Mouse (Mus musculus) hindbrain, embryonic 15.5 days (tissue): ENCODE results near the gene Zfp362. TPM values are rescaled to one million over a fixed set of nuclear protein-coding genes. Genes with fewer than 3 reads are reported as not detected.

Source experiments
- ATAC-seq: fragments of 200-750 bp; cut with Nextera tagmentation; 2 replicates; pipeline ENCODE4 v1.8.0; 2017; ENCODE audit warnings: low read depth, moderate number of reproducible peaks, moderate TSS enrichment; ENCODE audit not compliant: low FRiP score
- H3K27ac ChIP-seq: fragments of 300-500 bp; sonication (generic); replicated peaks from 2 replicates; pipeline ENCODE4 v1.5.1; 2015; ENCODE audit warnings: mild to moderate bottlenecking, inconsistent platforms
- H3K27me3 ChIP-seq: fragments of 300-500 bp; sonication (generic); 2 replicates; pipeline ENCODE4 v1.6.1; 2015; ENCODE audit warnings: control low read depth, inconsistent platforms
- H3K36me3 ChIP-seq: fragments of 300-500 bp; sonication (generic); 2 replicates; pipeline ENCODE4 v1.6.1; 2015; ENCODE audit warnings: control low read depth, inconsistent platforms
- H3K4me1 ChIP-seq: fragments of 300-500 bp; sonication (generic); replicated peaks from 2 replicates; pipeline ENCODE4 v1.6.1; 2015; ENCODE audit warnings: control low read depth, inconsistent platforms
- H3K4me2 ChIP-seq: fragments of 300-500 bp; sonication (generic); 2 replicates; pipeline ENCODE4 v1.6.1; 2015; ENCODE audit warnings: moderate library complexity, mild to moderate bottlenecking, inconsistent platforms
- H3K4me3 ChIP-seq: fragments of 300-500 bp; sonication (generic); 2 replicates; pipeline ENCODE4 v1.5.1; 2015; ENCODE audit warnings: mild to moderate bottlenecking, inconsistent platforms
- H3K9ac ChIP-seq: fragments of 300-500 bp; sonication (generic); 2 replicates; pipeline ENCODE4 v1.6.1; 2015; ENCODE audit warnings: inconsistent platforms
- H3K9me3 ChIP-seq: fragments of 300-500 bp; sonication (generic); 2 replicates; pipeline ENCODE4 v1.6.1; 2016; ENCODE audit warnings: control low read depth, inconsistent platforms
- WGBS: fragments of 180-500 bp; shearing (Covaris S2); methylation state at CpG from one replicate; pipeline ENCODE4 v1.1.7; 2015; 5-methylcytosine and 5-hydroxymethylcytosine counted together
- polyA plus RNA-seq: library from polyadenylated mRNA; unstranded; fragments of >200 nt; fragmentation: Nextera tagmentation; extraction: Ambion mirVana; gene quantifications from 2 replicates; pipeline ENCODE4 v1.2.1, GENCODE M21; 2015

The Zfp362 gene
- polyA plus RNA-seq, 1 experiment from 2014 or later, result 36.7 TPM

DNA sequence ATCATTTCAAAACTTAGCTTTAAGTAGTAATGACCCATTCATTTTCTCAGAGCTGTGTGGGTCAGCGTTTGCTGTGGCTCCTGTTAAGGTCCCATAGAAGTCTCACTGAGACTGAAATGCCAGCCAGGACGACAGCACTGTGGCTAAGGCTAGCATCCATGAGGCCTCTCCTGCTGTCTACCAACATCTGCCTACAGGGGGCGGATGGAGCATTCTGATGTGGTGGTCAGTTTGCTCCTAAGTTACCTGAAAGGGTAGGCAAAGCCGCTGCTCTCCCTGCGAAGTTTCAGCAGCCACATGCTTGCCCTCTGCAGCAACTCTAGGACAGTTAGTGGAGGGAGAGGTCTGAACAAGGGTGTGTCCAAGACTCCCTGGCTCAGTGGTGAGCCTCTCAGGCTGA, 54.8 kb downstream of the Zfp362 start:
- H3K27ac ChIP-seq, result no peak overlapping the region
- H3K4me3 ChIP-seq, result no peak overlapping the region
- H3K9me3 ChIP-seq, result no peaks in the 10 kb centered on the region
- H3K9ac ChIP-seq, result no peak overlapping the region
- ATAC-seq, result no peak
- no peaks in the 10 kb centered on the region for H3K27me3 ChIP-seq
- peaks cover 72% of the 10 kb centered on the region for H3K36me3 ChIP-seq
- no peaks in the 10 kb centered on the region for H3K4me1 ChIP-seq
- WGBS, result 71% methylated on average over 5 of the region's 5 CpGs
- H3K4me2 ChIP-seq, result no peak overlapping the region

DNA sequence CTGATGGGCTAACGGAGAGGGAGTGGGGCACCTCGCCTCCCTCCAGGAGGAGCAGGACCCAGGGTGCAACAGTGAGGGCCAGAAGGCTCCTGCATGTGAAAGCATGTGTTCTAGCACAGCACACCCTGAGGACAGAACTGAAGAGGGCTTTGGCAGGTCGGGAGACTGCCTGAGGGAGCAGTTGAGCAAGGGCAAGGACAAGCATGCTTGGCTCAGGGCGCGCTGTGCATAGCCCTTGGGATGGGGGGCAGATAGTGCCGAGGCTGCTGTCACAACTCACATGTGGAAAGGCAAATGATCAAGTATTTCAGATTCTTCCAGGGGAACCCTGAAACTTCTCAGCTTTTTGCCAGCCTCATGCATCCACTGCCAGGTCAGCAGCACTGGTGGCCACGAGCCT, 57.5 kb downstream of the Zfp362 start:
- 0 out of 2 replicates have a peak overlapping the region, but pooled peaks have one; percentile 17 for H3K27ac ChIP-seq
- no peaks in the 10 kb centered on the region for H3K9me3 ChIP-seq
- ATAC-seq, result no peak
- H3K27me3 ChIP-seq, result no peaks in the 10 kb centered on the region
- 91% methylated on average over 7 of the region's 7 CpGs for WGBS
- H3K36me3 ChIP-seq, result peaks cover 93% of the 10 kb centered on the region
- H3K9ac ChIP-seq, result no peak overlapping the region
- no peak overlapping the region for H3K4me3 ChIP-seq
- no peak overlapping the region for H3K4me2 ChIP-seq
- H3K4me1 ChIP-seq, result no peaks in the 10 kb centered on the region

DNA sequence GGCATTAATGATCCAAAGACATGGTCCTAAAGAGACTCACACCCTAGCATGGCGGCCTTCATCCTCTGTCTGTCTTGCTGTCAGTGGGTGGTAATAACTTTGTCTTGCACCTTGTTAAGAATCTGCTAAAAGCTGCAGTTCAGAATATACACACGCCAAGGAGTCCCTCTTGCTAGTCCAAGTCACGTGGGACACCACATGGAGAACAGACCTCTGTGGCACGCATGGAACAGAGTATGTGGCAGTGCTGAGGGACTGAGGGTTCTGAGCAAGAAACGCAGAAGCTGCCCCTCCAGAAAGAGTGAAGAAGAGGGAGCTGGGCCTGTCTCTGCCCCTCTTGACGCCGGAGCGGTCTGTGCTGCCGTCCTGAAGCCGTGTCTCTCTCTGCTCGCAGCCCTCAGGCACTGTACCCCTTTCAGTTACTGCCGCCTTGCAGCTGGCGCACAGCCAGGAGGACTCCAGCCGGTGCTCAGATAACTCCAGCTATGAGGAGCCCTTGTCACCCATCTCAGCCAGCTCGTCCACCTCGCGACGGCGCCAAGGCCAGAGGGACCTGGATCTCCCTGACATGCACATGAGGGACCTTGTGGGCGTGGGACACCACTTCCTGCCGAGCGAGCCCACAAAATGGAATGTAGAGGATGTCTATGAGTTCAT, 58.1 kb downstream of the Zfp362 start:
- no peak overlapping the region for H3K4me3 ChIP-seq
- peak overlapping the region; percentile 17; the same call in 1 of the 2 replicates for H3K27ac ChIP-seq
- H3K36me3 ChIP-seq, result peaks cover 93% of the 10 kb centered on the region
- peaks cover 4% of the 10 kb centered on the region for H3K4me1 ChIP-seq
- no peaks in the 10 kb centered on the region for H3K9me3 ChIP-seq
- no peaks in the 10 kb centered on the region for H3K27me3 ChIP-seq
- WGBS, result 71% methylated on average over 22 of the region's 22 CpGs
- no peak overlapping the region for H3K4me2 ChIP-seq
- no peak overlapping the region for H3K9ac ChIP-seq
- ATAC-seq, result no peak

DNA sequence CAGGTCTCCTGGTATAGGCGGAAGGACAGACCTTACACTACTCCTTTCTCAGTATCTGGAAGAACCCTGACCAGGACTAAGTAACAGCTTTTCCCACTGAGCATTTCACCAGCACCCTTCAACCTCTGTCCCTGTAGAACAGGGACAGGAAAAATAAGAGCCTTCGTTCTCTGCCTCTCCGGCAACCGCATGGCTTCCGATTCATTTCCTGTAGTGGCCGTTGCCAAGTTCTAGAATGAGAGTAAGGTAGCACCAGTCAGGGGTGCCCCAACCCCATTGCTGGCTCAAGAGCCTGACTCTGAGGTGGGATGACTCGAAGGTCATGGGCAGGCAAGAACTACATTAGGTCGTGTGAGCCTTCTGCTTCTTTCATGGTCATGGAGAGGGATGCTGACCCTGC, 60.7 kb downstream of the Zfp362 start:
- H3K27ac ChIP-seq, result no peak overlapping the region
- H3K9ac ChIP-seq, result no peak overlapping the region
- H3K4me3 ChIP-seq, result no peak overlapping the region
- peaks cover 14% of the 10 kb centered on the region for H3K4me1 ChIP-seq
- H3K9me3 ChIP-seq, result no peaks in the 10 kb centered on the region
- H3K4me2 ChIP-seq, result no peak overlapping the region
- peaks cover 69% of the 10 kb centered on the region for H3K36me3 ChIP-seq
- 96% methylated on average over 8 of the region's 8 CpGs for WGBS
- no peak for ATAC-seq
- no peaks in the 10 kb centered on the region for H3K27me3 ChIP-seq

DNA sequence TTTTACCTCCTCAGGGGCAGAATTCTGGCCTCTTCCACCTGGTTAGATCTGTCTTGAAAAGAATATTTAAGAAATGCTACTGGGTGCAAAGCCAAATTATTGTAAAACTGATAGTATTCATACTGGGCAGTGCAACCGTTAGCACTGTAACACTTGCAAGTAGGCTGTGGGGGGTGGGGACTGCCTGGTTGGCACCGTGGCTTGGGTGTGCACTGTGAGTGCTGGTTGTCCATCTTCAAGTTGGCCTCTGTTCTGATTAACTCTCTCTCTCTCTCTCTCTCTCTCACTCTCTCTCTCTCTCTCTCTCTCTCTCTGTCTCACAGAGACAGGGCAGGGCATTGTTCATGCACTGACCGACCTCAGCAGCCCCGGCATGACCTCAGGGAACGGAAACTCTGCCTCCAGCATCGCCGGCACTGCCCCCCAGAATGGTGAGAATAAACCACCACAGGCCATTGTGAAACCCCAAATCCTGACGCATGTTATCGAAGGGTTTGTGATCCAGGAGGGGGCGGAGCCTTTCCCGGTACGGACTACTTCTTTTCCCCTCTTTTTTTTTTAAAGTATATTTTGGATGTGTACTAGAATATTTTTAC, 62.7 kb downstream of the Zfp362 start:
- H3K9me3 ChIP-seq, result no peaks in the 10 kb centered on the region
- H3K27ac ChIP-seq, result no peak overlapping the region; the same call in 1 of the 2 replicates
- no peak overlapping the region for H3K4me3 ChIP-seq
- 66% methylated on average over 12 of the region's 12 CpGs for WGBS
- H3K36me3 ChIP-seq, result peaks cover 49% of the 10 kb centered on the region
- no peak overlapping the region for H3K9ac ChIP-seq
- H3K27me3 ChIP-seq, result no peaks in the 10 kb centered on the region
- no peak overlapping the region for H3K4me2 ChIP-seq
- ATAC-seq, result no peak
- peaks cover 18% of the 10 kb centered on the region for H3K4me1 ChIP-seq

DNA sequence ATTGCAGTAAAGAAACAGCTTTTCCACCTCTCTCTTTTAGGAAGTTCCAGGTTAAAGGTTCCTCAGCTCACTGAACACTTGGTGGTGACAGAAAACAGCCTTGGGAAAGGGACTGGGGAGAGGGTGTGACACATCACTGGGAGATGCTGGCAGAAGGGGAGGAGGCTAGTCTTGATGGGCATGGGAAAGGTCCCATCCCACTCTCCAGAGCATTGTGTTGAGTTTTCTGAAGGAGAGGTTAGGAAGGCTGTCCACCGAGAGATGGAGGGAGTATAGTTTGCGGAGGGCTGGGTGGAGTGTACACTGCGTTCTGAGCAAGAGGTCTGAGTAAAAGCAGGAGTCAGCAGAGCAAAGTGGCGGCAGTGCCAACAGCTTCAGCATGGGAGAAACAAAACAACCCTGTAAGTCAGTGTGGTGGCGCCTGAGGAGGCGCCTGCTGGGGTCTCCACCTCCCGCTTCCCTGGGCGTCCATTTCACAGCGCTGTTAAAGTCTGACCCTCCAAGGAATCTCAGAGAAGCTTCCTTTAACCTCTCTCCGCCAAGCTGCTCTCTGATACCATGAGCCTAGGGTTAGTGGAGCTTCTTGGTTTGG, 63.4 kb downstream of the Zfp362 start:
- Histone ChIP-seq H3K4me1 (peaks cover 25% of the 10 kb centered on the region), H3K9ac (no peak overlapping the region), H3K9me3 (no peaks in the 10 kb centered on the region), H3K27ac (no peak overlapping the region; the same call in 1 of the 2 replicates), H3K4me3 (no peak overlapping the region), H3K36me3 (peaks cover 42% of the 10 kb centered on the region), H3K4me2 (no peak overlapping the region), H3K27me3 (no peaks in the 10 kb centered on the region)
- WGBS, result 40% methylated on average over 10 of the region's 10 CpGs
- ATAC-seq, result peak; percentile 51; the same call in 1 of the 2 replicates

DNA sequence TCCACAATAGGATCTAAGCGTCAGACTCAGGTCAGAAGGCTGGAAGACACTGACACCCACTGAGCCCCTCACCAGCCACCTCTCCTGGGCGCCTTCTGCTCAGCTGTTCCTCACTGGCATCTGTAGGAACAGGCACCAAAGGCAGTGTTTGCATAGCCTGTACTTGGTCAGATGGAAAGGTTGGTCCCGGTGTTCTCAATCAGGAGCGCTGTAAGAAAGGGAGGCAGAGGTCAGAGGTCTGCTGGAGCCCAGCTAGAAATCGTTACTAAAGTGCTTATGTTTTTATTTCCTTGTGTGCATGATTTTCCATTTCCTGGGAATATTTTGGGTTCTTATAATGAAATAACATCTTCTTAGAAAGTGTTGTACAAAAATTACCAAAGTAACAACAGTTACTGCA, 63.9 kb downstream of the Zfp362 start:
- Histone ChIP-seq H3K4me2 (no peak overlapping the region), H3K27me3 (no peaks in the 10 kb centered on the region), H3K9ac (no peak overlapping the region), H3K9me3 (no peaks in the 10 kb centered on the region), H3K27ac (peak overlapping the region; percentile 40; the same call in 1 of the 2 replicates), H3K36me3 (peaks cover 37% of the 10 kb centered on the region), H3K4me3 (no peak overlapping the region), H3K4me1 (peaks cover 30% of the 10 kb centered on the region)
- WGBS, result 36% methylated on average over 5 of the region's 5 CpGs
- no peak for ATAC-seq

DNA sequence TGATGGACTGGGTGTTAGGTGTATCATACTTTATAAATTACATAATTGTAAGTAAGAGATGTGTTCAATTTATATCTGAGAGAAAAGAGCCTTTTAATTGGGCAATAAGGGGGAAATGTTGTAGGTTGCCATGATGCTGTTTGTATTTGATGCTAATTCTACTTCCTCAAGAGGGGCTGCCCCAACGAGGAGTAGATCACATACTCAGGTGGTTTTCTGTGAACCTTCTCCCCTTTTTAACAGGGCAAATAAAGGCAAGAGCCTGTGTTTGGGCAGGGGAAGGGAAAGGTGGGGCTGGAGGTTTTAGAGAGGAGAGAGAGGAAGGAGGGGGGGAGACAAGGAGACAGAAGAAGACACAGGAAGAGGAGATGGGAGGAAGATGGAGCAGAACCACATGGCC, 65.0 kb downstream of the Zfp362 start:
- 64% methylated on average over 1 of the region's 1 CpGs for WGBS
- Histone ChIP-seq H3K9me3 (no peaks in the 10 kb centered on the region), H3K4me2 (no peak overlapping the region), H3K4me1 (peaks cover 41% of the 10 kb centered on the region), H3K27me3 (no peaks in the 10 kb centered on the region), H3K36me3 (peaks cover 26% of the 10 kb centered on the region), H3K9ac (no peak overlapping the region), H3K27ac (no peak overlapping the region), H3K4me3 (no peak overlapping the region)
- no peak for ATAC-seq

DNA sequence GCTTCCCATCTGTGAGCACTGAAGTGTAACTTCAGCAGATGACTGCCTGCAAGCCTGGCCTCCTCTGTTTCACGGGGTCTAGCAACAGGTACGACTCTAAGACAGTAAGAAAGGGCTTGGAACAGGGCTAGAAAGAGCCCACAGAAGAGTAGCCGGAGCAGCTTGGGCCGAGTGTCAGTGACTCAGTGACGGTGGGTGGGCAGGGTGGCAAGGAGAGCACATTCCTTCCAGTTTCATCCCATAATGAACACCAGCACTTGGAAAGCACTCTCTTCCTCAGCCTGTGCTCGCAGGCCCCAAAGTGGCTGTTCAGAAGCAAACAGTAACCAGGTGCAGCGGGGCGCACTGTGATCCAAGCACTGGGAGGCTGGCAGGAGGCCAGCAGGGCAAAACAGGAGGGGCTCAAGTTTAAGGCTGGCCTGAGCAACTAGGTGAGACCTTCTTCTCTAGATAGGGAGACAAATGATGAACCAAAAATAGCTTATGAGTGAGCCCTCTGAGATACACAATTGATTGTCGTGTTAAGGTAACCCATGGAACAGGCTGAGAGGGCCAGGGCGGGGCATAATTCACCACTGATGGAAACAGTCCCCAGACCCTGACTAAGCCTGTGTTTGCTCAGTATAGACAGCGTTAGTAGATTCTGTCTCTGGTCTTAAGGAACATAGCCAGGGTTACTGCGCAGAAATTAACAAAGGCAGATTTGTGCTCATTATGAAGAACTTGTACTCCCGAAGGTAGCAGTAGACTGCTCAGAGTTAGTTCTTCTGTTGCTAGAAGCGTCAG, 67.8 kb downstream of the Zfp362 start:
- no peak overlapping the region for H3K9ac ChIP-seq
- H3K9me3 ChIP-seq, result no peaks in the 10 kb centered on the region
- H3K27me3 ChIP-seq, result no peaks in the 10 kb centered on the region
- 52% methylated on average over 14 of the region's 14 CpGs for WGBS
- H3K4me2 ChIP-seq, result no peak overlapping the region
- ATAC-seq, result no peak
- H3K36me3 ChIP-seq, result no peaks in the 10 kb centered on the region; the same call in 1 of the 2 replicates
- H3K4me3 ChIP-seq, result no peak overlapping the region
- peaks cover 68% of the 10 kb centered on the region for H3K4me1 ChIP-seq
- H3K27ac ChIP-seq, result peak overlapping the region; percentile 81

DNA sequence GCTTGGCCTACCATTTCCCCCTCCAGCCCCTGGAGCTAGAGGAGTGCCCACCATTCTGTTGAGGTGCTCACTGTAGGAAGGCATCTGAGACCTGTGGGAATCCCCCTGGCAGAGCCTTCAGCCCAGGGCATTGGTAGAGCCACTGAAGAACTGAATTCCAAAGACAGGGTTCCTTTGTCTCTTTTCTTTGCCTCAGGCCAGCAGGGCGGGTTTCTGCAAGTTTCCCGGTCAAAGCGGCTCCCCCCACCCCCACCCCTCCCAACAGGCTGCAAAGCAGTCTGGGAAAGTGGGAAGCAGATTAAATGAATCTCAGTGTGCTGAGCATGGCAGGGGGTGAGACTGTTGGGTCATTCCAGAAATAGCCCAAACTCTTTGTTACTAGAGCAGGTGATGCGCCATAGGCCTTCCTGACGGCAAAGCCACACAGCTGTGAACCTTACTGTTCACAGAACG, 68.7 kb downstream of the Zfp362 start:
- H3K27ac ChIP-seq, result peak overlapping the region; percentile 81
- peak overlapping the region; percentile 30; the same call in 1 of the 2 replicates for H3K4me2 ChIP-seq
- peaks cover 67% of the 10 kb centered on the region for H3K4me1 ChIP-seq
- 7% methylated on average over 6 of the region's 6 CpGs for WGBS
- H3K36me3 ChIP-seq, result no peaks in the 10 kb centered on the region
- H3K9me3 ChIP-seq, result no peaks in the 10 kb centered on the region
- H3K27me3 ChIP-seq, result no peaks in the 10 kb centered on the region
- no peak overlapping the region for H3K4me3 ChIP-seq
- no peak overlapping the region for H3K9ac ChIP-seq
- 0 out of 2 replicates have a peak, but pooled peaks have one; percentile 28 for ATAC-seq

DNA sequence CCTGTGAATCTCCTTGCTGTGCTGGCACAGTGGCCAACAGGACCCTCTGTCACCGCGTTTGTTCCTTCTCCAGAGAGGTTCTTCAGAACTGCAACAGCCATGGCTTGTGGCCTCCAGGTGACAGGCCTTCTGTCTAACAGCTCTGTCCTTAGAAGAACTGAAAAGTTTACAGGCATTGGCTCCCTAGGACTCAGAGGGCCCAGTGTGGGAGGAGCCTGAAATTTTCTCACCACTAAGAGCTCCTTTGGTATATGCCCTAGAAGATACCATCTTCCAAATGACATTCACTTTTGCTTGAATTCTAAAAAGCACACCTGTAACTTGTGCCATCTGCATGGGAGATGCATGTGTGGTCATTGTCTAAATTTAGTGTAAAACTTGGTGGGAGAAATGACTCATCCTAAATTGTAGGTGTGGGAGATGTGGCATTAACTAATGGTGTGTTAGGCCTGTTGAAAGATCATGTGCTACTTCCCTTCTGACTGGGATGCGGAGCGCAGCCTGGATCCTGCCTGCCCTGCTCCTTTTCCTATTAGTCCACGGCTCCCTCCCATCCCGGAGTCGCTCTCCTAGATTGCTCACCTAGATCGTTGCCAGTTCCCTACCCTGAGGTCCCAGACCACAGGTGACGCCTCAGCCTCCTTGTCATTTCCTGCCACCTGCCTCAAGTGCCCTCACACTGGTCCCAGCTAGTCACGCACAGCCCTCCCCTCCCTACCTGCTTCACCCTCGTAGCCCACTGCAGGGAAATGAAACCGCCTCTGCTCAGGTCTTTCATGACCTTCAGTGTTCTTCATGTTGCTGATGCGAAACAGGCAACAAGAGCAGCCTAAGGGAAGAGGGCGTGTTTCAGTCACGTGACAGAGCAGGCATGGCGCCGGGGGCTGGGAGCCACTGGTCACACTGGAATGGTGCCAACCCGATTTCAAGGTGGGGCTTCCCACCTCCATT, 70.8 kb downstream of the Zfp362 start:
- no peak overlapping the region for H3K9ac ChIP-seq
- 60% methylated on average over 18 of the region's 18 CpGs for WGBS
- no peak overlapping the region for H3K4me3 ChIP-seq
- peak overlapping the region; percentile 23 for H3K4me2 ChIP-seq
- no peaks in the 10 kb centered on the region for H3K9me3 ChIP-seq
- H3K27ac ChIP-seq, result peak overlapping the region; percentile 65
- no peak for ATAC-seq
- H3K4me1 ChIP-seq, result peaks cover 82% of the 10 kb centered on the region
- peaks cover 5% of the 10 kb centered on the region; the same call in 1 of the 2 replicates for H3K36me3 ChIP-seq
- no peaks in the 10 kb centered on the region for H3K27me3 ChIP-seq
